Mouse (Mus musculus) spleen, adult 18-20 months (tissue): ENCODE results near the gene Rnf224.
A peak's percentile ranks its signal among the peaks of the same experiment; 100 is the strongest.

ENCODE experiments used
- DNase-seq, 2 experiments: peaks; one replicate each; pipeline ENCODE4 v3.0.0; 2022; ENCODE audit warnings: mixed read lengths in 2 of 2

The Rnf224 gene

DNA sequence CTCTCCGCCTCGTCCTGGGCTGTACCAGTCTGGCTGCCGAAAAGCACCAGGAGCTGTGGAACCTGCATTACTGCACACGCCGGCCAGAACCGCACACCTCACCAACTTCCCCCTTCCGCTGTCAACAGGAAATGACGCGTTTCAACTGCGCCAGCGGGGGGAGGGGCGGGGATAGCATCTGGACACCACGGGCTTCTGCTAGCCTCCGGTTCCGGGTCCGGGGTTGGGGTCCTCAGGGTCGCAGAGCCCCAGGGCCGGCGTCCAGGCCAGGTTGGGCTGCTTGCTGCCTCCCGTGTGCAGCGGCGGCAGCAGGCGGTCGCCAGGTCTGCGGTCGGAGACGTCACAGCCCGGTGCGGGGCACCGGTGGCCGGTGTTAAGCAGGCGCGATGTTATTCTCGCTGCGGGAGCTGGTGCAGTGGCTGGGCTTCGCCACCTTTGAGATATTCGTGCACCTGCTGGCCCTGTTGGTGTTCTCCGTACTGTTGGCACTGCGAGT lies 18.7 kb upstream of the Rnf224 start, which contains the start of gene Tmem203:
TSS of gene Tmem203 (plus strand) at position 156 of the 496 bp plus-strand sequence.
- peak; percentile 72 to 84 for DNase-seq

- DNase-seq, result peak in 1 of 2 experiments; percentile 28
Observed at GRCm38 (mm10) chr2:25252331-25252730, 15.7 kb upstream of the Rnf224 start.

- DNase-seq, result no peak
Observed at GRCm38 (mm10) chr2:25246183-25247072, 9.8 kb upstream of the Rnf224 start, which contains the start of gene AL732309.1. AL732309.1 (minus strand) TSS chr2:25246863.

DNA sequence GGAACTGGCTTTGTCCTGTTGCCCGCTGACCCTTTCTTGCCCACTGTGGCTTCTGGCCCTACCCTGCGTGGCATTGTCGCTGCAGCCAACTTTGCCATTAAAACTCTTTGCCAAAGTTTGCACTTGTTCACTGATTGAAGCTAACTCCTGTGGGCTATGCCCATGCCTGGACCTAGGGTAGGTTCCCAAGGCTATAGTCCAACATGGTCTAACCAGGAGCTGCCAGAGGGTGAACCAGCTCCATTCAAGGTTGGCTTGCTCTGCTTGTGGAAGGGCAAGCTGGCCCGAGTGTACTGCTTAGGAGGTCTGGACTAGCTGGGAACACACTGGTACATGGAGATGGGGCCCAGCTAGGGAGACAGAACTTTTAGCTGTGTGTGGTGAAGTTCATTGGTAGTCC lies 7.6 kb upstream of the Rnf224 start:
- DNase-seq, result no peak

- no peak for DNase-seq
Observed at GRCm38 (mm10) chr2:25243342-25243741, 6.8 kb upstream of the Rnf224 start.

DNA sequence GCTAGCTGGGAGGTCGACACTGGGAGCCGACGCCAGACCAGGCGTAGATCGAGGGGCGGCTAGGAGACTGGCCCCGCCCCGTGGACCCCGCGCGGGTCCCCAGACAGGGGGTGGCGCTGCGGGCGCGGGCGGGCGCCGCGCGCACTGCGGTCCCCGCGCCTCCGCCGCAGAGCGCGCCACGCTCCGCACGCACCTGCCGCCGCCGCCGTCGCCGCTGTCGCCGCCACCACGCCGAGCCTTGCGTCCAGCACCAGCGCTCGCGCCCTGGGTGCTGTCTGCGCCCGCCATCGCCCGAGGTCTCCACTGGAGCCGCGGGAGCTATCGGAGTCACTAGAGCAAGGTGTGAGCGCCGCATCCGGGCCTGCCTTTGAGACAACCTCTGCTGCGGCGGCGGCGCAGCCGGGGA lies 5.5 kb upstream of the Rnf224 start, which contains the start of the genes Rnf208 and Cysrt1:
TSS of gene Rnf208 (plus strand) at position 155 of the 406 bp plus-strand sequence.
TSS of gene Cysrt1 (minus strand) at position 352 of the 406 bp plus-strand sequence.
- no peak for DNase-seq

DNA sequence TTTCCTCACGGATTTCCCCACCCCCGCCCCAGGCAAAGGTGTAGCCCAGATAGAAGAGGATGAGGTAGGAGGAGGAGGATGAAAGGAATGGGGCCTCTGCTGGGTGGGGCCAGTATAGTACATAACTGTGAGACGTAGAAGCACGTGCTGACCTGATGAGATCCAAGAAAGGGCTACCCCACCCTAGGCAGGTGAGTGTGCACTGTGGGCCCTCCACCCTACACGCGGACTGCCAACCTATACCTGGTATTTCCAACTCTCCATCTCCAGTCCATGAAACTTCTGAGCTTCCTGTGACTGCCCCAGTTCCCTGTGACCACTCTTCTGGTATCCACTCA lies 4.8 kb upstream of the Rnf224 start:
- no peak for DNase-seq

GRCm38 (mm10) chr2:25240723-25241437 lies 4.3 kb upstream of the Rnf224 start:
- DNase-seq, result peak in 1 of 2 experiments; percentile 52

DNA sequence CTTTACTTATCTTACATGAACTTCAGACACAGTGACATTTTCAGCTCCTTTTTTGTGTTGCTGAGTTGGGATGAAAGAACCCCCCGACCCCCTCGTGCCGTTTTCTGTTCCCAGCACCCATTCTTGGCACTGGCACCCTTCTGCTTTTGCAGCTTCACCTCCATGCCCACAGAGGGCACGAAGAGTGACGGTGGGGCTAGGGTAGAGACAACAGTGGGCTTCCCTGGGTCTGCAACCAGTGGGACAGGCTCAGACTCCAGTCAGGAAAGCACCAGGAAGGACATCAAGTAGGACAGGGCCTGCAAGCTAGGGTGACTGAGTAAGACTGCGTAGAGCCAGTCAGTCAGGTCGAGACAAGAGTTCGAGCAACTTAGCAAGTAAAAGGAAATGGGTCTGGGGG lies 3.7 kb upstream of the Rnf224 start:
- no peak for DNase-seq

DNA sequence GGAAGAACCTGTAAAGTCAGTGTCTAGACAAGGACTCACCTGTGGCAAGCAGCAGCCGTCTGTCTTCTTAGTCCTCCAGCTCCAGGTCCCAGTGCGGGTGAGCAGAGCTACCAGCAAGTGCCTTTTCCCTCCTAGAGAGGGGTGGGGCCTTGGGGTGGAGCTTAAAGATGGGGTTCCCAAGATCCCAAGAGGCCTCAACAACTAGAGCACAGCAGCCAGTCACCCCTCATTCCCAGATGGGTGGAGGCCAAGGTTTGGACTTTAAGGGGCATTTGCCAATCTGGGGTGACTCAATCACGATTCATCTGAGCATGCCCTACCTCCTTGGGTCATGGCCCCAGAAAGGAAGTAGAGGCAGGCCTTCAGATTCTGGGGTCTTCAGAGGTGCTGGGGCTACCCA lies 3.2 kb upstream of the Rnf224 start:
- DNase-seq, result no peak

GRCm38 (mm10) chr2:25238106-25238505 lies 1.5 kb upstream of the Rnf224 start:
- DNase-seq, result no peak

GRCm38 (mm10) chr2:25237522-25237921 lies 935 bp upstream of the Rnf224 start:
- DNase-seq, result no peak

GRCm38 (mm10) chr2:25234551-25235220 lies 1.9 kb downstream of the Rnf224 start:
- no peak for DNase-seq

DNA sequence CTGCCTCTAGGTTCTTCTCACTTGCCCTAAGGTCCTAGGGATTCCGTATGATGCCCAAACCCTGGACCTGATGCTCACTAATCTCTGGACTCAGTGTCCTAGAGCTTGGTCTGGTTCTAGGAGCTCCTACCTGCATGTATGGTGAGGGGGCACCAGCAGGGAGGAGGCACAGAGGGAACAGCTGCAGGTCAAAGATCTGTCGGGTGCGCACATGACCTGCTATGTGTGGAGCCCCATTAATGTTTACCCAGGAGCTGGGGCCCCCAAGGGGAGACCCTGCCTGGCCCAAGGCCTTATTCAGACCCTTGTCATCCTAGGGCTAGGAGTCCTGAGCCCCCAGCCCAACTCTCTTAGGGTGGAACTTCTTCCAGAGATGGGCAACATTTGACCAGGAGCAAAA lies 2.5 kb downstream of the Rnf224 start, which contains the start of gene Slc34a3:
TSS of gene Slc34a3 (minus strand) at position 315 of the 400 bp plus-strand sequence.
- DNase-seq, result no peak

DNA sequence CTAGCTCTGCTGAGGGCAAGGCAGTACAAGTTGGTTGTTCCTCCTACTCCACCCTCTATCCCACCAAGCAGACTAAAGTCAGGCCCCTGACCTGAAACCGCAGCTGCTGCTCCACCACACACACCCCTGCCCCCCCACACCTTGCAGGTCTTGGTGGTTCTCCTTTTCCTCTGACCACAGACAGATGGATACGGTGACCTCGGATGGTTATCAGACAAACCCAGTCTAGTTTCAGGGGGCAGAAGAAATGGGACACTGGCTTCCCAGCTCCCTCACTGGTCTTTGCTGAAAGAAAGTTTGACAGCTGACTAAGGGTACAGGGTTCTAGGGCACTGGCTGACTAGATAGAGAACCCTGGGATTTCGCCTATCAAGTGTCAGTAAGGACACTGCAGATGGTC lies 3.2 kb downstream of the Rnf224 start:
- no peak for DNase-seq

DNA sequence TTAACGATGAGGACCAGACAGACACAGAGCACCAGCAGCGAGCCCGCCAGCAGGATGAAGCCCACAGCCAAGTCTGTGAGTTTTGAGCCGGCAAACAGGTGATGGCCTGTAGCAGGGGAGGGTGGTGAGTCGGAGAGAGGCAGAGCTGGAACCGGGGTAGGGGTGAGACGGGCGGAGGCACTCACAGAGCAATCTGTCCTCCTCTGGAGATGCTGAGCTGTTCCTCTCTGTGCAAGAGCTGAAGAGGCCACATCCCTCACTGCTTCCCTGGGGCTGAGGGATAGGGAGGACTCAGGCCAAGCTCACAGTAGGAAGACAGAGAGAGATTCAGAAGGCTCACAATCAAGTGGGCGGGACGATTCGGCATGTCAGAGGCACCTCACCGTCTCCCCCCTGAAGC lies 5.5 kb downstream of the Rnf224 start:
- DNase-seq, result no peak

DNA sequence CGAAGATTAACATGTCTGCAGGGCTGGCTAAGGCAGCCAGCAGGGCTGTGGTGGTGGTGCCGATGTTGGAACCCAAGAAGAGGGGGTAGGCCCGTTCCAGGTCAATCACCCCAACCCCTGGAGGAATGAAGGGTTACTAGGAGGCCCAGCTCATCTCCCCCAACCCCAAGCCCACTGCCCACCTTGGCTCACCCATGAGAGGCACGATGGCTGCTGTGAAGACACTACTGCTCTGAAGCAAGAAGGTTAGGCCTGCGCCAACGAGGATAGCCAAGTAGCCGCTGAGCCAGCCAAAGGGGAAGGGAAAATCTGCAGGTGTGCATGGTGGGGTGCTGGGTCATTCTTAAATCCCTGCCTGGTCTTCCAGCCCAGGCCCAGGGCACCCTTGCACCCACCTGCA lies 6.0 kb downstream of the Rnf224 start:
- no peak for DNase-seq

- no peak for DNase-seq
Observed at GRCm38 (mm10) chr2:25229582-25229981, 7.0 kb downstream of the Rnf224 start.

GRCm38 (mm10) chr2:25228995-25229530 lies 7.5 kb downstream of the Rnf224 start:
- DNase-seq, result no peak

- DNase-seq, result peak; percentile 71 to 87
Observed at GRCm38 (mm10) chr2:25228431-25228889, 8.1 kb downstream of the Rnf224 start.

GRCm38 (mm10) chr2:25227406-25227805 lies 9.2 kb downstream of the Rnf224 start:
- no peak for DNase-seq

DNA sequence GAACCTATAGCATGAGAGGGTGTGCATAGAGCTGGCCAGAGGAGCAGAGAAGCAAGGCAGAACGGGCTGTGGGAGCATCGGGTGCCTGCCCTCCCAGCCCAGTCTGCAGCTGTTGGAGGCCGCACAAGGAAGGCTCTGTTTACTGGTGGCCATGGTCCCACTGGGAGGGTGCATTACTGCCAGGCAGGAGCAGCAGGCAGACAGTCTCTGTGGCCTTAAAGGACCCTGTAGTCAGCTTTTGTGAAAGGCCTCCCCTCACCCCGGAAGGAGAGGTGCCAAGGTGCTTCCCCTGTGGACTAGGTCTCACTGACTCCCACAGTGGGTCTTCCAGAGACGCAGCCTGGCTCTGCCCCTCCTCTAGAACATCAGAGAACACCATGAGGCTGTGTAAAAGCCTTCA lies 9.7 kb downstream of the Rnf224 start:
- no peak for DNase-seq
